Mouse (Mus musculus): ENCODE data around the gene Hoxa4. TPM values are rescaled to one million over a fixed set of nuclear protein-coding genes. Genes with fewer than 3 reads are reported as not detected.

Hoxa4 gene
- polyA plus RNA-seq, 1 experiment from 2014 or later, result 1.6 TPM

DNA sequence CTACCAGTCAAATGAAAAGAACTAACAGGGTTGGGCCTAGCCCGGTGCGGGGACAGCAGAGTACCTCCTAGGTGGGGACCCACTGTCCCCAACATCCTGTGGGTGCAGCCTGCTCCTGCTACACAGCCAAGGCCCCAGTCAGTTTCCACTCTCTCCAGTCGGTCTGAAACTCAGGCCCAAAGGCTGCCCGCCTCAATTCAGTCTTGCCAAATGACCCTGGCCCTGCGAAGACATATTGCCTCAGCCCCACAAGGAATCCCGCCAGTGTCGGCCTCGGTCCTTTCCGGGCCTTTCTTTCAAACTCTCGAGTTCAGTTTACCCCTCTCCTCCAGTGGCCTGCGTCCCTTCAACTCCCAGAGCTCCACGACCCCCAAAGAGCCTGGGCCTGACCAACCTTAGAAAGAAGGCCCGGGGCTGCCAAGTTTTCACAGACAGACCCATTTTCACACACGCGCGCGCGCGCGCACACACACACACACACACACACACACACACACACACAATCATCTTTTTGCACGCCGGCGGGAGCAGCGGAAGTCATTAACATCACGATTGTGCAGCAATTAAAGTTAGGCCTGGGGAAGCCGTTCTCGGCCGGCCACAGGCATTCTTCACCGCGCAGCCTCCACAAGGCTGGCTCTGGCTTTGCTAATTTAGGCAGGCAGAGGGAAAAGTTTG, 8.7 kb upstream of the Hoxa4 start:
- ATAC-seq (ENCODE audit: low read depth), result no peak
- H3K4me2 ChIP-seq (ENCODE audit: low read depth, low read length), result peak overlapping the region; percentile 99
- H3K9ac ChIP-seq (replicated peaks; ENCODE audit: low read depth, low read length), result no peak overlapping the region; the same call in 1 of the 2 replicates
- H3K9me3 ChIP-seq (ENCODE audit: control insufficient read depth, low read length), result no peaks in the 10 kb centered on the region
- 4% methylated on average over 30 of the region's 30 CpGs for WGBS
- no peaks in the 10 kb centered on the region for H3K27me3 ChIP-seq (ENCODE audit: control insufficient read depth, insufficient read depth, low read length)
- peak overlapping the region; percentile 11; the same call in 1 of the 2 replicates for H3K4me3 ChIP-seq (ENCODE audit: low read depth, low read length)
- H3K4me1 ChIP-seq (ENCODE audit: control insufficient read depth, insufficient read depth, low read length), result peaks cover 82% of the 10 kb centered on the region
- peak overlapping the region; percentile 35 for H3K27ac ChIP-seq (ENCODE audit: low read depth, low read length)
- peaks cover 33% of the 10 kb centered on the region for H3K36me3 ChIP-seq (ENCODE audit: control insufficient read depth, insufficient read depth, low read length)

GRCm38 (mm10) chr6:52197271-52197670, 5.7 kb upstream of the Hoxa4 start:
- no peak for ATAC-seq (ENCODE audit: low read depth)
- Histone ChIP-seq H3K9ac (replicated peaks; ENCODE audit: low read depth, low read length) (no peak overlapping the region; the same call in 1 of the 2 replicates), H3K36me3 (ENCODE audit: control insufficient read depth, insufficient read depth, low read length) (peaks cover 12% of the 10 kb centered on the region; the same call in 1 of the 2 replicates), H3K27ac (ENCODE audit: low read depth, low read length) (peak overlapping the region; percentile 62; the same call in 1 of the 2 replicates), H3K9me3 (ENCODE audit: control insufficient read depth, low read length) (no peaks in the 10 kb centered on the region), H3K27me3 (ENCODE audit: control insufficient read depth, insufficient read depth, low read length) (no peaks in the 10 kb centered on the region), H3K4me1 (ENCODE audit: control insufficient read depth, insufficient read depth, low read length) (peaks cover 78% of the 10 kb centered on the region), H3K4me3 (ENCODE audit: low read depth, low read length) (no peak overlapping the region), H3K4me2 (ENCODE audit: low read depth, low read length) (peak overlapping the region; percentile 26; the same call in 1 of the 2 replicates)
- 2% methylated on average over 10 of the region's 10 CpGs for WGBS

- peaks cover 8% of the 10 kb centered on the region; the same call in 1 of the 2 replicates for H3K36me3 ChIP-seq (ENCODE audit: control insufficient read depth, insufficient read depth, low read length)
- H3K4me2 ChIP-seq (ENCODE audit: low read depth, low read length), result peak overlapping the region; percentile 26; the same call in 1 of the 2 replicates
- H3K9ac ChIP-seq (replicated peaks; ENCODE audit: low read depth, low read length), result no peak overlapping the region; the same call in 1 of the 2 replicates
- 11% methylated on average over 9 of the region's 9 CpGs for WGBS
- no peaks in the 10 kb centered on the region for H3K9me3 ChIP-seq (ENCODE audit: control insufficient read depth, low read length)
- no peak for ATAC-seq (ENCODE audit: low read depth)
- no peak overlapping the region for H3K4me3 ChIP-seq (ENCODE audit: low read depth, low read length)
- peaks cover 78% of the 10 kb centered on the region for H3K4me1 ChIP-seq (ENCODE audit: control insufficient read depth, insufficient read depth, low read length)
- peak overlapping the region; percentile 62; the same call in 1 of the 2 replicates for H3K27ac ChIP-seq (ENCODE audit: low read depth, low read length)
- H3K27me3 ChIP-seq (ENCODE audit: control insufficient read depth, insufficient read depth, low read length), result no peaks in the 10 kb centered on the region
Measured at GRCm38 (mm10) chr6:52196811-52197210, 5.3 kb upstream of the Hoxa4 start.

DNA sequence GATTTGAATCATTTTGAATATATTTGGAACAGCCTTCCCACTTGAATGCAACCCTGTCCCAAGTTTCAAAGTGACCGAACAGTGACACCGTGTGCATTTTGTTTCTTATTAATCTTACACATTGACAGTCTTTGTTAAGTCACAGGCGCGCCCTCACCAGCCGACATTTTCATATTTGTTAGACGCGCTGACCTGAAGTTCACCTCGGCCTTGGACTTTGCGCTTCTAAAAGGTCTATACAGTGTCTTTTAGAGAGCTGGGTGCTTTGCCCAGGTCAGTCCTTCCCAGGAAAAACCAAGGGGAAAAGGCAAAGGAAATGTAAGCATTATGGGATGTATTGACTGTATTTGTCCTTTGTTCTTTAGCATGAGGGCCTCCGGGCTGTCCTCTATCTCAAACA, 3.1 kb upstream of the Hoxa4 start:
- no peak overlapping the region for H3K4me3 ChIP-seq (ENCODE audit: low read depth, low read length)
- peak overlapping the region; percentile 21; the same call in 1 of the 2 replicates for H3K4me2 ChIP-seq (ENCODE audit: low read depth, low read length)
- H3K9me3 ChIP-seq (ENCODE audit: control insufficient read depth, low read length), result no peaks in the 10 kb centered on the region
- no peak for ATAC-seq (ENCODE audit: low read depth)
- H3K9ac ChIP-seq (replicated peaks; ENCODE audit: low read depth, low read length), result no peak overlapping the region
- no peaks in the 10 kb centered on the region for H3K27me3 ChIP-seq (ENCODE audit: control insufficient read depth, insufficient read depth, low read length)
- H3K4me1 ChIP-seq (ENCODE audit: control insufficient read depth, insufficient read depth, low read length), result peaks cover 75% of the 10 kb centered on the region
- peak overlapping the region; percentile 2 for H3K27ac ChIP-seq (ENCODE audit: low read depth, low read length)
- H3K36me3 ChIP-seq (ENCODE audit: control insufficient read depth, insufficient read depth, low read length), result peaks cover 4% of the 10 kb centered on the region; the same call in 1 of the 2 replicates
- 6% methylated on average over 10 of the region's 10 CpGs for WGBS

- peaks cover 83% of the 10 kb centered on the region for H3K4me1 ChIP-seq (ENCODE audit: control insufficient read depth, insufficient read depth, low read length)
- peak overlapping the region; percentile 88 for H3K27ac ChIP-seq (ENCODE audit: low read depth, low read length)
- peaks cover 12% of the 10 kb centered on the region; the same call in 1 of the 2 replicates for H3K36me3 ChIP-seq (ENCODE audit: control insufficient read depth, insufficient read depth, low read length)
- H3K27me3 ChIP-seq (ENCODE audit: control insufficient read depth, insufficient read depth, low read length), result no peaks in the 10 kb centered on the region
- H3K9ac ChIP-seq (replicated peaks; ENCODE audit: low read depth, low read length), result peak overlapping the region; percentile 58
- peak; percentile 59 for ATAC-seq (ENCODE audit: low read depth)
- H3K4me3 ChIP-seq (ENCODE audit: low read depth, low read length), result peak overlapping the region; percentile 57
- H3K4me2 ChIP-seq (ENCODE audit: low read depth, low read length), result peak overlapping the region; percentile 98
- no peaks in the 10 kb centered on the region for H3K9me3 ChIP-seq (ENCODE audit: control insufficient read depth, low read length)
- WGBS, result under 1% methylated on average over 42 of the region's 55 CpGs
Measured at GRCm38 (mm10) chr6:52191860-52192550, 452 bp upstream of the Hoxa4 start.

DNA sequence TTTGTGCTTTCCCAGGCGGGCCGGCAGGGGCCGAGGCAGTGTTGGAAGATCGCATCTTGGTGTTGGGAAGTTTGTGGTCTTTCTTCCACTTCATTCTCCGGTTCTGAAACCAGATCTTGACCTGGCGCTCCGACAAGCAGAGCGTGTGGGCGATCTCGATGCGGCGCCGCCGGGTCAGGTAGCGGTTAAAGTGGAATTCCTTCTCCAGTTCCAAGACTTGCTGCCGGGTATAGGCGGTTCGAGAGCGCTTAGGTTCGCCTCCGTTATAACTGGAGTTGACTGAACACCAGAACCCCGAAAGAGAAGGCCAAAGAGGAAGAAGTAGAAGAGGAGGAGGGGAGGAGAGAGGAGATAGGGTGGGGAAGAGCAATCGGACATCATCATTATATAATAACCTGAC, 1.1 kb downstream of the Hoxa4 start:
- Histone ChIP-seq H3K27me3 (ENCODE audit: control insufficient read depth, insufficient read depth, low read length) (no peaks in the 10 kb centered on the region), H3K4me2 (ENCODE audit: low read depth, low read length) (peak overlapping the region; percentile 98), H3K9ac (replicated peaks; ENCODE audit: low read depth, low read length) (0 out of 2 replicates have a peak overlapping the region, but pooled peaks have one; percentile 2), H3K36me3 (ENCODE audit: control insufficient read depth, insufficient read depth, low read length) (peaks cover 12% of the 10 kb centered on the region; the same call in 1 of the 2 replicates), H3K27ac (ENCODE audit: low read depth, low read length) (peak overlapping the region; percentile 94), H3K4me1 (ENCODE audit: control insufficient read depth, insufficient read depth, low read length) (peaks cover 74% of the 10 kb centered on the region), H3K4me3 (ENCODE audit: low read depth, low read length) (peak overlapping the region; percentile 57), H3K9me3 (ENCODE audit: control insufficient read depth, low read length) (no peaks in the 10 kb centered on the region)
- 3% methylated on average over 23 of the region's 23 CpGs for WGBS
- ATAC-seq (ENCODE audit: low read depth), result 0 out of 2 replicates have a peak, but pooled peaks have one; percentile 3

DNA sequence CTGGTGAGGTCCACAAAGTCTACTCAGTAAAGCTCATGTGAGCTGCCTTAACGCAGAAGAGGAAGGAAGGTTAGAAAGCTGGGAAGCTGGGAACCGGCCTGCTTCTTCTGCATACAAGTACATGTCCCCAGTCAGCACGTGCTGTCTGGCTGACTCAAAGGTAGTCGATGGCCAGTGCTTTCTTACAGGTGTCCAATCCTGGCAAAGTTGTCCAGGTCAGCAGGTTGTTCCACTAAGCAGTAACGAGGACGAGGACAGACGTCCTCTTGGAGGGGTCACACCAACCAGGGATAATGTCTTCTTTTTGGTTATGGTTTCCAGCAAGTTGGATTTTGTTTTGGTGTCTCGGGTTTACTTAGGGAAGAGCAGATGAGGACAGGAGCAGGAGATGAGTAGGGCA, 1.6 kb downstream of the Hoxa4 start:
- H3K9me3 ChIP-seq (ENCODE audit: control insufficient read depth, low read length), result no peaks in the 10 kb centered on the region
- no peak for ATAC-seq (ENCODE audit: low read depth)
- 0 out of 2 replicates have a peak overlapping the region, but pooled peaks have one; percentile 2 for H3K9ac ChIP-seq (replicated peaks; ENCODE audit: low read depth, low read length)
- peak overlapping the region; percentile 98 for H3K4me2 ChIP-seq (ENCODE audit: low read depth, low read length)
- H3K4me3 ChIP-seq (ENCODE audit: low read depth, low read length), result peak overlapping the region; percentile 57; the same call in 1 of the 2 replicates
- H3K36me3 ChIP-seq (ENCODE audit: control insufficient read depth, insufficient read depth, low read length), result peaks cover 12% of the 10 kb centered on the region; the same call in 1 of the 2 replicates
- H3K4me1 ChIP-seq (ENCODE audit: control insufficient read depth, insufficient read depth, low read length), result peaks cover 77% of the 10 kb centered on the region
- 11% methylated on average over 8 of the region's 8 CpGs for WGBS
- peak overlapping the region; percentile 94; the same call in 1 of the 2 replicates for H3K27ac ChIP-seq (ENCODE audit: low read depth, low read length)
- H3K27me3 ChIP-seq (ENCODE audit: control insufficient read depth, insufficient read depth, low read length), result no peaks in the 10 kb centered on the region

DNA sequence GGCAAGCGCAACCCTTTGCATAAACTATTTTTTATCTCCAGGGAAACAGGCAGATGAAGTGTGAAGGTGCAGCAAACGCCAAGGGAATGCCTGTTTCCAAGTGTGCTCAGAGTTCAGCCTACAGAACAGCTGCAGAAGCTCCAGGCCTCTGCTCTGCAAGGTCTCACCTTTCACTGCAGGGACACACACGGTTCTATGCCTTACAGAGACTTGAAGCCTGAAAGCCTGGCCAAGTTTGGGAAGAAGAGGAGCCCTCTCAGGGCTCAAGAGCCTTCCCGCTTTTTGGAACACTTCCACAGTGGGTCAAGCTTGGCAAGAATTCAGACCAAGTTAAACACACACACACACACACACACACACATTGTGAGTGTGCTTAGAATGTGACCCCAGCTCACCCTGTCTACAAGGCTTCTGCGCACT, 2.4 kb downstream of the Hoxa4 start:
- H3K36me3 ChIP-seq (ENCODE audit: control insufficient read depth, insufficient read depth, low read length), result peaks cover 12% of the 10 kb centered on the region; the same call in 1 of the 2 replicates
- H3K27me3 ChIP-seq (ENCODE audit: control insufficient read depth, insufficient read depth, low read length), result no peaks in the 10 kb centered on the region
- WGBS, result 13% methylated on average over 5 of the region's 5 CpGs
- H3K9me3 ChIP-seq (ENCODE audit: control insufficient read depth, low read length), result no peaks in the 10 kb centered on the region
- no peak overlapping the region for H3K9ac ChIP-seq (replicated peaks; ENCODE audit: low read depth, low read length)
- ATAC-seq (ENCODE audit: low read depth), result no peak
- peak overlapping the region; percentile 98 for H3K4me2 ChIP-seq (ENCODE audit: low read depth, low read length)
- H3K27ac ChIP-seq (ENCODE audit: low read depth, low read length), result no peak overlapping the region
- H3K4me1 ChIP-seq (ENCODE audit: control insufficient read depth, insufficient read depth, low read length), result peaks cover 77% of the 10 kb centered on the region
- no peak overlapping the region for H3K4me3 ChIP-seq (ENCODE audit: low read depth, low read length)

Measured in neural tube, embryonic 14.5 days (tissue).